Comparison of ENCODE assay signal across 8 mouse cellular contexts in genomic region chr17:35864832-35865353, GRCm38 (mm10). TPM values are rescaled to one million over a fixed set of nuclear protein-coding genes. Genes with fewer than 3 reads are reported as not detected.
DNase-seq lines count a peak whose midpoint lies in the region; ATAC-seq lines count a peak whose summit lies in the region.

No protein-coding gene starts in this region.

- H3K4me1 ChIP-seq in embryonic facial prominence, embryonic 13.5 days = peaks cover 50% of the 10 kb centered on the region
- peaks cover 26% of the 10 kb centered on the region for H3K4me1 ChIP-seq in intestine, embryonic 16.5 days (ENCODE audit: control insufficient read depth, insufficient read depth, low read length)

- 18% methylated on average over 10 of the region's 10 CpGs for WGBS in embryonic facial prominence, embryonic 13.5 days
- WGBS in intestine, embryonic 16.5 days = 31% methylated on average over 10 of the region's 10 CpGs

- ATAC-seq in embryonic facial prominence, embryonic 13.5 days (ENCODE audit: insufficient number of reproducible peaks, insufficient read depth, low FRiP score, low TSS enrichment, low read depth) = no peak
- no peak for ATAC-seq in intestine, embryonic 16.5 days
- ATAC-seq in frontal cortex, adult (ENCODE audit: low TSS enrichment) = no peak

- H3K4me2 ChIP-seq in embryonic facial prominence, embryonic 13.5 days = peak overlapping the region; percentile 99
- peak overlapping the region; percentile 81 for H3K4me2 ChIP-seq in intestine, embryonic 16.5 days (ENCODE audit: low read depth, low read length)

- peak; percentile 15 for DNase-seq in kidney, postnatal 10 days
- DNase-seq in kidney, adult 8-10 months = no peak
- DNase-seq in neural tube, embryonic 10.5 days (ENCODE audit: extremely low spot score, low spot score) = peak; percentile 34
- no peak for DNase-seq in yolk sac, embryonic 10.5 days (ENCODE audit: low spot score)
- no peak for DNase-seq in retina, postnatal 1 day

- peaks cover 12% of the 10 kb centered on the region; the same call in 1 of the 2 replicates for H3K36me3 ChIP-seq in embryonic facial prominence, embryonic 13.5 days
- no peaks in the 10 kb centered on the region for H3K36me3 ChIP-seq in intestine, embryonic 16.5 days (ENCODE audit: control insufficient read depth, insufficient read depth, low read length)

- peak overlapping the region; percentile 89 for H3K9ac ChIP-seq in embryonic facial prominence, embryonic 13.5 days
- H3K9ac ChIP-seq in intestine, embryonic 16.5 days (ENCODE audit: low read depth, low read length) = peak overlapping the region; percentile 77

- H3K9me3 ChIP-seq in embryonic facial prominence, embryonic 13.5 days = no peaks in the 10 kb centered on the region
- no peaks in the 10 kb centered on the region for H3K9me3 ChIP-seq in intestine, embryonic 16.5 days (ENCODE audit: control insufficient read depth, low read length)

- peak overlapping the region; percentile 73 for H3K4me3 ChIP-seq in embryonic facial prominence, embryonic 13.5 days
- peak overlapping the region; percentile 62 for H3K4me3 ChIP-seq in intestine, embryonic 16.5 days (ENCODE audit: low read length)

- no peaks in the 10 kb centered on the region for H3K27me3 ChIP-seq in embryonic facial prominence, embryonic 13.5 days
- H3K27me3 ChIP-seq in intestine, embryonic 16.5 days (replicated peaks; ENCODE audit: control insufficient read depth, insufficient read depth, low read length) = no peaks in the 10 kb centered on the region

- H3K27ac ChIP-seq in embryonic facial prominence, embryonic 13.5 days = peak overlapping the region; percentile 98
- H3K27ac ChIP-seq in intestine, embryonic 16.5 days (ENCODE audit: low read length) = peak overlapping the region; percentile 89

RNA-seq across cellular contexts. Expression of gene Ppp1r18, which starts 0.5 kb away (rescaled TPM):
- 23.7 and 25.4 TPM in 2 replicates for polyA plus RNA-seq in embryonic facial prominence, embryonic 13.5 days (2015; fragmentation: Nextera tagmentation; extraction: Ambion mirVana)
- 19.3 and 19.4 TPM in 2 replicates for polyA plus RNA-seq in intestine, embryonic 16.5 days (2015; fragmentation: Nextera tagmentation; extraction: Ambion mirVana)

RNA-seq across cellular contexts. Expression of gene Nrm, which starts 3.8 kb away (rescaled TPM):
- polyA plus RNA-seq in embryonic facial prominence, embryonic 13.5 days (2015; fragmentation: Nextera tagmentation; extraction: Ambion mirVana) = 49.0 and 53.5 TPM in 2 replicates
- polyA plus RNA-seq in intestine, embryonic 16.5 days (2015; fragmentation: Nextera tagmentation; extraction: Ambion mirVana) = 47.7 and 51.7 TPM in 2 replicates

RNA-seq across cellular contexts. Expression of gene Dhx16, which starts 14.7 kb away (rescaled TPM):
- 40.9 and 53.5 TPM in 2 replicates for polyA plus RNA-seq in embryonic facial prominence, embryonic 13.5 days (2015; fragmentation: Nextera tagmentation; extraction: Ambion mirVana)
- polyA plus RNA-seq in intestine, embryonic 16.5 days (2015; fragmentation: Nextera tagmentation; extraction: Ambion mirVana) = 36.0 and 38.3 TPM in 2 replicates

RNA-seq across cellular contexts. Expression of gene Mdc1, which starts 23.6 kb away (rescaled TPM):
- 15.7 and 21.0 TPM in 2 replicates for polyA plus RNA-seq in embryonic facial prominence, embryonic 13.5 days (2015; fragmentation: Nextera tagmentation; extraction: Ambion mirVana)
- 10.0 and 11.8 TPM in 2 replicates for polyA plus RNA-seq in intestine, embryonic 16.5 days (2015; fragmentation: Nextera tagmentation; extraction: Ambion mirVana)

RNA-seq across cellular contexts. Expression of gene Tubb5, which starts 26.8 kb away (rescaled TPM):
- polyA plus RNA-seq in embryonic facial prominence, embryonic 13.5 days (2015; fragmentation: Nextera tagmentation; extraction: Ambion mirVana) = 1,166 and 1,221 TPM in 2 replicates
- 559 and 622 TPM in 2 replicates for polyA plus RNA-seq in intestine, embryonic 16.5 days (2015; fragmentation: Nextera tagmentation; extraction: Ambion mirVana)

Comparison
In these comparisons a context has a peak if more than half of its experiments do, and no peak if none do; other contexts are left out.
1. DNase-seq: peak in kidney, postnatal 10 days (single experiment) and neural tube, embryonic 10.5 days (single experiment); none in kidney, adult 8-10 months (0 of 2), yolk sac, embryonic 10.5 days (single experiment) and retina, postnatal 1 day (single experiment).